Mouse (Mus musculus) ES-CJ7 (cell line): ENCODE data around the gene Mtif2.
A peak's percentile ranks its signal among the peaks of the same experiment; 100 is the strongest.
"Not testable (repeated sequence)": the region's sequence is repeated elsewhere in the genome, so short reads cannot be mapped to it uniquely, and the experiment has no call there.

Experiments used
- DNase-seq: peaks from one replicate; pipeline ENCODE4 v3.0.0; 2011; ENCODE audit warnings: low read depth, low spot score

Mtif2 gene

DNA sequence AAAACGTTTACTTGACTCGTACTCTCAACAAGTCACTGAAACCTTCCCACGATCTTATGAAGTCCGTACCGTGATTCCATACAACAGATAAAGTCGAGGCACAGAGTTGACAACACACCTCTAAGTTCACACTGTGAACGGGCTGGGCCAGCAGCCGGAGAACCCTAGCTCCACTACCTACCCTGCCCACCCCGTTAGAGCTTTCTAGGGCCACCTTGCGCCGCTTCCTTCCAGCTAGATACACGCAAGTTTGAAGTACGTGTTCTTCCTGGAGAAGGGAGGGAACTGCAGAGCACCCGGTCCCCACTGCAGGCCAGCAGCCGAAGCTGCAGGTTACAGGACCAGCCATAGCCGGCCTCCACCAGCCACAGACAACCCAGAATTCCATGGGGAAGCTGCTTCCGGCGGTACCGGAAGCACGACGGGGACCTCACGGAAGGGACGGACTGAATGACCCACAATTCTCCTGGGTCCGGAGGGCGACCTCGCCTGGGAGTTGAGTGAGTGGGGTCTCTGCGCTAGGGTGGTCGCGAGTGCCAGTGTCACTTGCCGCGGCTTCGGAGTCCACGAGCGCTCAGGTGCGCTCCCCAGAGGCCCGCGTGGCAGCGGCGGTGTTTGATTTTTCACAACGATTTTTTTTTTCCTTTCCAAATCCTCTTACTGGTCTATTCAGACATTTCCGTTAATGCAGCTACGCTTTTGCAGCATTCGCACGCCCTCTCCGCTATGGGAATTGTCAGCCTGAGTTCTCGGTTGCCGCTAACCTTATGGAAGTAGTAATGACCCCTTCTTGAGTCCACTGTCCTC is at the start of gene Mtif2:
Gene Mtif2, plus strand, starts transcription at position 421 of the 807 bp plus-strand sequence.
- DNase-seq = peak; percentile 92

DNA sequence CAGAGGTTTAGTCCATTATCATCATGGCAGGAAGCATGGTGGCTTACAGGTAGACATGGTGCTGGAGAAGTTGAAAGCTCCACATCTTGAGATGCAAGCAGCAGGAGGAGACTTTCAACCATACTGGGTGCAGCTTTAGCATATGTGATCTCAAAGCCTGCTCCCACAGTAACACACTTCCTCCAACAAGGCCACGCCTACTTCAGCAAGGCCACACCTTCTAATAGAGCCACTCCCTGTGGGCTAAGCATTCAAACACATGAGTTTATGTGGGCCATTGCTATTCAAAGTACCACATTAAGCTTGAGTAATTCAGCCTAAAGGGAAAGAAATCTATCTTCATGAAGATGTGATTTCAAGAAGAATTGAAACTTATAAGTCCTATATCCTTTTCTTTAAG is 33.1 kb upstream of the Mtif2 start:
- peak; percentile 23 for DNase-seq

DNA sequence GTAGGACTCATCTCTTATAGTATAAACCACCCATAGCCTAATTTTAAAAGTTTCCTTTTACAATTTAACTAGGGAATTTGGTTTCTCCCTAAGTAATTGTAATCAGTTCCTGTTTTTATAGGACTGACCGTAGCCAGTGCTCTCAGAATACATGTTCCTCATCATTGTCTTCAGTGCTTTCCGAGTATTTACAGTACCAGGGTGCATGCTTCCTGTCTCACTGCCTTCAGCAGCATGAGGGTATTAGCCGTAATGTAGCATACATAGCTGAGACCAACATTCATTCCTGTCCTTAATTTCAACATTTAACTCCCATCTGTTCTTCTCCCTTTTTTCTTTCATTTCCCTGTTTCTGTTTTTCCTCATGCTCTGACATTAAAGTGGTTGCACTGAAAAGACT is 29.2 kb upstream of the Mtif2 start:
- no peak for DNase-seq

DNA sequence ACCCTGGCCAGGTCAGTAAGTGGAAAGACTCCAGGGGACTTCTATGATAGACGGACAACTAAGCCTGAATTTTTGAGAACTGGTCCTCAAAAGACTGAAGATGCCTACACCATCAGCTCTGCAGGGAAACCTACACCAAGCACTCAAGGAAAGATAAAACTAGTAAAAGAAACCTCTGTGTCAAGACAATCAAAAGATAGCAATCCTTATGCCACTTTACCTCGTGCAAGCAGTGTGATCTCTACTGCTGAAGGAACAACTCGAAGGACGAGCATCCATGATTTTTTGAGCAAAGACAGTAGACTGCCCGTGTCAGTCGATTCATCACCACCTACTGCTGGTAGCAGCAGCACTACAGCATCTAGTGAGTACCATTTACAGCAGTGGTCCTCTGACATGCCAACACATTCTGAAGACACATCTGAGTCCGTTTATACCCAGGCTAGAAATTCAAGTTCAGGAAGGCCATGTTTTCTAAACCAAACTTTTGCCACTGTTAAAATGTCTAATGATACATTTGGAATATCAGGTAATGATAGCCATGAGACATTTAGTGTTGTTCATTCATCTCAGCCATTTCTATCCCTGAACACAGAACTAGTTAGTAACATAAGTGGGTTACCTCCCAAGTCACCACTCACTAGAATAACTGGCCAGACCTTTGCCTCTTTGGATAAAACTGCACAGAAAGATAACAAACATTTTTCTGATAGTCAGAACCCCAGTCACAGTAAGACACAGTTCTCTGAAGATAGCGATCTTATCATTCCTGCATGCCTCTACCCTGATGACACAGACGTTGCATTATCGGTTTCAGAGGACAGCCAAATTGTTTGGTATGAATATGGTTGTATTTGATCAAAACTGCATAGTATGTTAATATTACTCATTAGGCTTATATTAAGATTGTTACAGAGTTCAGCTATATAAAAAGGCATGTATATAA is 22.0 kb upstream of the Mtif2 start:
- DNase-seq = no peak

DNA sequence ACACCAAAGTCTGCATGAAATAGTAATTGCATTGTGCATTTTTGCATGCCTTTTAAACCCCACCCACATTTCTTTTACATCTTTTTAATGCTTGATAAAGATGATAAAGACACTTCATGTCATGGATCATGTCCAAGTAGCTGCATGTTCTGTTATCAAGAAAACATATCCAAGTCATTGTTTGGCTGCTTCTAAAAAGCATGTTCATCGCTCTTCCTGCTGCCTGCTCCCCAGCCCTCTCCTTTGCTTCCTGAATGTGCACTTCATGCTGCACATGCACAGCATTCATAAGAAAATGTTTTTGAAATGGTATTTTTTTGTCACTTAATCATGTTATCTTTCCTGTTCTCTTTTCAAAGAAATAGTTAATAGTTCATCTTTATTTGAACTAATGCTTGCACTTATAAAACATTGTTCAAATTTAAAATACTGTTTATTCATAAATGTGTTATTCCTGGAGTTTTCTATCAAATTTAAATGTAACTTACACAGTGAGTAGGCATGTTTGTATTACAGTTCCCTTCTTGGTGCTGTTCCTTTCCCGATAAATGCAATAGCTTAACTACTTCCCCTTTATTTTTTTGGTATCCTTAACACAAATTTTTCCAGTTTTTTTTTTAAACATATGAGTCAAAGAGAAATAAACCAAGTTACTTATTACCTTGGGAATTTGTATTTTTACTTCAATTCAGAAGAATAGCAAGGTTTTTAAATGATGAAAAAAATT is 21.1 kb upstream of the Mtif2 start:
- DNase-seq = no peak

DNA sequence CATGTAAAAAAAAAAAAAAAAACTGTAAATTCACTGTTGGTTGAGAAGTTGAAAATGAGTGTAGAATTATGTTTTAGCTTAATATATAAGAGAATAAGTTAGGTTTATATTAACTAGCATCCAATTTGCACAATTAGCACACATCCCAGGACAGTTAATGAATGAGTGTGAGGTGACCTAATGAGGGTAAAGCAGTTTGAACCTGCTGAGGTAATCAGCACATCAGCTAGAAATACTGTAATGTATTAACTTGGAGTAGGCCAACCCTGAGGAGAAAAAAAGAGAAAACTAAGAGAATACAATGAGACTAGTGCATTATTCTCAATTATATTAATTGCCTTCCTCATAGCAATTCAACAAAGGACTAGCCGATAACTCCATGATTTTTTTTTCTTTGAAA is 16.8 kb upstream of the Mtif2 start:
- DNase-seq = no peak

DNA sequence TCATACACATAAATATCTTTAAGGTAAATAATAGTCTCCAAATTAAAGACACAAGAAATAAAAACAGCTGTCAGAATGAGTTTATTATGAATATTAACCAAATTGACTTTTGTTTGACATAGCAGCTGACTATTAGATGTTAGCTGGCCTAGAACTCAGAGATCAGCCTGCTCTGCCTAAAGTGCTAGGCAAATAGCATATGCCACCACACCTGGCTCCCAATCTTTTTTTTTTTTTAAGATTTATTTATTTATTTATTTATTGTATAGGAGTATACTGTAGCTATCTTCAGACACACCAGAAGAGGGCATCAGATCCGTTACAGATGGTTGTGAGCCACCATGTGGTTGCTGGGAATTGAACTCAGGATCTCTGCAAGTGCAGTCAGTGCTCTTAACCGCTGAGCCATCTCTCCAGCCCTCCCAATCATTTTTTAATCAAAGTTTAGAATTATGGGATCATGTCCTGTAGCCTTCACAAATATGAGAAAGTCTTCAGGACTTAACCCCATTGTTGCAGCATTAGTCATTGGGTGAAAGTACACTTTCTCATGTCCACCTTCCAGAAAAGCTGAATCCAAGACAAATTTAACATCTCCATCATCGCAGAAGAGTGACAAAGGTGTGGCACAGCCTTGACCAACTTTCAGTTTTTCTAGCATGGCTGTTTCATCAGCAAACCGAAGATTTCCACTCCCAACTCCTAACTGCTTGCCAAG is 13.2 kb upstream of the Mtif2 start:
- no peak for DNase-seq

DNA sequence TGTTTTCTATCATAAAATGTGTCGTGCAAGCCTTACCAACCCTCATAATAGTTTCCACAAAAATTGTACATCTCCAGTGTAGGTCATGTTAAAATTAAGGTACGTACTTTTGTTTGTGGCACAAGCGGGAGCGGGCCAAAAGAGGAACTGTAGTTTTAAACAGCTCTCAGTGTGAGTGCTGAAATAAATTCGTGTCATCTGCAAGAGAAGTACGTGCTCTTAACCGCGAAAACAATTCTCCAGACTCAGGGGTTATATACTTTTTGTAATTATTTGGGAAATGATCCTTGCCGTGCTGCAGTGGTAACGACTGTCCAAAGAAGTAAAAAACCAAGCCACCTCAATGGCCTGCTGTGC is 11.9 kb upstream of the Mtif2 start:
- DNase-seq = no peak

DNA sequence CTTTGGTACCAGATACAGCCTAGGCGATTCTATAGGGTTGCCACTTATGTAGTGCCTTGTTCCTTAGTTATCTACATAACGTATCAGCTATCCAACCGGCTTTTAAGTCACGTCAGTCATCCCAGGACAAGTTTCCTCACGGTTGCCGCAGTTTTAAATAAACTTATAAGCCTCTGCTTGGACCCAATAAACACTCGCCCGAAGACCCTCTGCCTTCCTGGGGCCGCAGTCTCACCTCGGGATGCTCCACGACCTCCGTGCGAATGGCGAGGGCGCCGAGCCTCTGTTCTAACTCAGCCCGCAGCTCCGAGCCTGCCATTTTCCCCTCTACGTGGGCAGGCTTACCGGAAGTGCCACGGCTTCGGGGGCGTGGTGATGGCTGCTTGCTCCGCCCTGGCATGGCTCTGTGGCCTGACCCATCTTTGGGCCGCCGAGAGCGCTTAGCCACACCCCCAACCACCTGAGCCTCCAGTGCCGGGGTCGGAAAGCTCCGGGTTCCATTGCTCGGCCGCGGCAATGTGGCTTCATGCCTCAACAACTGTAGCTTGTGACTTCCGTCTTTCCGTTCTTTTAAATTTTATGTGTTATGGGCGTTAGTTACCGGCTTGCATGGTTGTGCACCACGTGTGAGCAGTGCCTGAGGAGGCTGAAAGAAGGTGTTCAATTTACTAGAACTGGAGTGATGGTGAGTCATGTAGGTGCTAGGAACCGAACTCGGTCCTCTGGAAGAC is 11.4 kb upstream of the Mtif2 start, which contains the start of gene Prorsd1:
Gene Prorsd1, minus strand, starts transcription at position 352 of the 731 bp plus-strand sequence.
- DNase-seq = peak; percentile 96

DNA sequence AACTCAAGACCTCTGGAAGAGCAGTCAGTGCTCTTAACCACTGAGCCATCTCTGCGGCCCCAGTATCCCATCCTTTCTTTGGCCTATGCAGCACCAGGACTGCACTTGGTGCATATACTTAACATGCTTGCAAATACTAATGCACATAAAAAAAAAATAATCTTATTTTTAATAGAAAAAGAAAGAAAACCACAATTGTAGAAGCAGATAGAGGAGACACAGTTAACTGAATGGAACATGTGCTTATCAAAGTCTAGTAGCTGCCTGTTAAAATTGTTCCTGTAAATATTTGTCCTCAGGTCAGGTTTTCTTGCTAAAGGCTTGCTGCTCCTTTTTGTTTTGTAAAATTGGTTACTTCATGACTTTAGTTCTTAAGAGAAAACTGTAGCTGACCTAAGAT is 12.0 kb downstream of the Mtif2 start:
- no peak for DNase-seq

DNA sequence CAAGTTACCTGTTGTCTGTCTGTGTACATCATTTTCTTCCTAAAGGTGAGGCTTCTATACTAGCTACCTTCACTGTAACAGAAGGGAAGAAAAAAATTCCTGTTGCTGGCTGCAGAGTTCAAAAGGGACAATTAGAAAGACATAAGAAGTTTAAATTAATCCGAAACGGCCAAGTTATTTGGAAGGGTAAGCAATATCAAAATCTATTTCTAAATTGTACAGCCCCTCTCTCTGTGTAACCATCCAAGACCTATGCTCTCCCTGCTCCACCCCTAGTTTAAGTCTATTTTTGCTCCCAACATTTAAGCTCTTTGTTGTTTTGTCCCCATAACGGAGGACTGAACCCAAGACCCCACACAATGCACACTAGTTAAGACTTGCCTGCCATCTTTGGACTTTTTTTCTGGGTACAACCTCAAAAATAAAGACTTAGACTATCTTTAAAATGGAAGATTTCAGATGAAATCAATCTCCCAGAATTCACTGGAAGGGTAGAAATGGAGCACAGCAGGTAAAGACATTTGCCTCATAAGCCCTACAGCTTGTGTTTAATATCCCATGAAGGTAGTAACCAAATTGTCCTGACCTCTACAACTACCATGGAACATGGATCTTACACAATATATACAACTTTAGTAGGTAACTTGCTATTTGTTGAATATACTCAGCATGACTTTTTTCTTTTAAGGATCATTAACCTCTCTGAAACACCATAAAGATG is 18.2 kb downstream of the Mtif2 start:
- DNase-seq = no peak

DNA sequence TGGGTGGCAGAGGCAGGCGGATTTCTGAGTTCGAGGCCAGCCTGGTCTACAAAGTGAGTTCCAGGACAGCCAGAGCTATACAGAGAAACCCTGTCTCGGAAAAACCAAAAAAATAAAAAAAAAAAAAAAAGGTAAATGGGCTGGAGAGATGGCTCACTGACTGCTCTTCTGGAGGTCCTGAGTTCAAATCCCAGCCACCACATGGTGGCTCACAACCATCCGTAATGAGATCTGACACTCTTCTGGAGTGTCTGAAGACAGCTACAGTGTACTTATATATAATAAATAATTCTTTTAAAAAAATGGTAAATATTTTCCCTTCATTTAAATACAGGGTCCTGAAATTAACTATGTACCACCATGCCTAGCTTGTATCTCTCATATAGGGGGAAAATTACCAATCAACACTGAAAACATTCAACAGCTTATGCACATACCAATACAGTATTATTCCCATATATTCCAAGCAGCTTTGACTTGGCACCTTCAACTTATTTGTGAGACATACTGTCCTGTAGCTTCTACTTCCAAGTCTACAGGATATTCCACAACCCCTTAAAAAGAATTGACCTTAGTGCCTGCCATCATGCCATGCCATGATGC is 19.0 kb downstream of the Mtif2 start:
- DNase-seq = not testable (repeated sequence)

DNA sequence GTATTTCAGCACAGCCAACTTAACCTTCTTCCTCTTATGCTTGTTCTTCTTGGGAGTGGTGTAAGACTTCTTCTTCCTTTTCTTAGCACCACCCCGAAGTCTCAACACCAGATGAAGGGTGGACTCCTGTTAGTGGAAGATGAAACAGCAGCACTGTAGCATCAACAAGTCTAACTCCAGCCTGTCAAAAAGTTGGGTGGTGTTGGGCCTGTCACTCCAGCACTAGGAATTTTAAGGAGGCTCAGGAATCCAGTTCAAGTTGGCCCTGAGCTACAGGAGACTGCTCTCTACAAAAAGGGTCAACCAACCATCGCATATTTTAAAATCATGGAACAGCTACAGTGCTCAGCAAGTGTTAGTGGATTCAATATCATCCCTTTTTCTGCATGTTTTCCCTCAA is 20.1 kb downstream of the Mtif2 start:
- not testable (repeated sequence) for DNase-seq

DNA sequence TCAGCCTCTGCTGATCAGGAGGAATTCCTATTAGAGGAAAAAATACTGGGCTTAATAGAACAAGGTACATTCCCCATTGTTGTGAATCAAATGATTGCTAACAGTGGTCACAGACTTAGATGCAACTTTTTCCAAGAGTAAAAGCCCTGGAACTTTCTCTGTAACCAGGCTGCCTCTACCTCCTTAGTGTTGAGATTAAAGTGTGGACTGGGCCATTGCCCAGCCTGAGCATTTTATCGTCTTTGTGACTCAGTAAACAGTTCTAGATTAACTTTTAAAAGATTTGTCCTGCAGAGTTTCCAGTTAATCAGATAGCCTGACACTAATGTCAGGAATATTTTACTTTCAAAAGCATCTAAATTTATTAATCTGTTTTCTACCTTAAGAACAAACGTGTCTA is 20.6 kb downstream of the Mtif2 start:
- no peak for DNase-seq

DNA sequence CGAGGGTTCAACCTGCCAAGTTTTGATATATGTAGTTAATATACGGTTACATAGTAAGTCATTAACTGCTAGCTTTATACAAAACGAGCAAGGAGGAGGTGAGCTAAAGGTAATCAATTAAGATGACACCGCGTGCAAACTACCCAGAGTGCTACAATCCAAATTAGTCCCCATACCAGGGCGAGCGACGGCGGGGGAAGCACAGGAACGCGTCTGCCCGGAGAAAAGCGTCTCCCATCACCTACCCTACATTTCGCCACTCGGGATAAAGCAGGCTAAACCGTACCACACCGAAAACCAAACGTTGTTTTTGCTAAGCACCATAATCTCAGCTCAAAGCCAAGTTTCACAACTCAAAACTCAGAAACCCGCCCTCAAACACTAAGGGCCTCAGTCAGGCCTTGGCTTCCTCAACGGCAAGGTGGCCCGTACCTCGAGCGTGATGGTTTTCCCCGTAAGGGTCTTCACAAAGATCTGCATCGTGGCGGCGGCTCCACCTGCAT is 21.1 kb downstream of the Mtif2 start:
- DNase-seq = no peak

DNA sequence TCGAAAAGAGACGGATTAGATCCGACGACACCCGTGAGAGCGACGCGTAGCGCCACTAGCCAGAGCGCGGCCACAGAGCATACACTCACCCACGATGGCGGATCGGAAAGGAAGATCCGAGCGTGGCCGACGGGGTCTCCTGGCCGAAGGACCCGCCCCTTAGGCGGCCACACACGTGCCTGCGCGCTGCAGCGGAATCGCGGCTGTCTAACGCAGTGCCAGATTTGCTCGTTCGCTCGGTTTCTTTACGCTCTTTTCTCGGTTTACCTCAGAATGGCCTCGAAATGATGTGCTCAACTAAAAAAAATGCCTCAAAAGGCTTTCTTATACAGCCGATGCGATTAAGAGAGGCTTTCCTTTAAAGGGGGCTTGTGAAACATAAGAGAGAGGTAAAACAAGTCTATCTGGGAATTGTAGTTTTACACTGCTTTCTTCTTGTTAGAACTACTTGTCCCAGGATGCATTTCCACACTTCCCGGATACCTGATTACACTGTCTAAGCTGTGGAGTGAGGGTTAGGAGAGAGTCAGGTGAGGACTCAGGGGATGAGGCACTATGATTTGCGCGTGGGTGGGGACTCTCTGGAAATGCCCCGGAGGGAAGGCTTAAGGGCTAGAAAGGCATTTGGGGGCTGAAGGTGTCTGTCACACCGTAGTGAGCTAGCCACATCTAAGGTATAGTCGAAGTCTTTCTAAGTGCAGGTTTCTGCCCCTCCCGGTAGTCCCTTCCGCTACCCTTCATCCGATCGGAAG is 21.7 kb downstream of the Mtif2 start, which contains the start of the genes Clhc1 and Rps27a:
Gene Clhc1, plus strand, starts transcription at position 199 of the 752 bp plus-strand sequence.
Gene Rps27a, minus strand, starts transcription at position 358 of the 752 bp plus-strand sequence.
- peak; percentile 98 for DNase-seq

DNA sequence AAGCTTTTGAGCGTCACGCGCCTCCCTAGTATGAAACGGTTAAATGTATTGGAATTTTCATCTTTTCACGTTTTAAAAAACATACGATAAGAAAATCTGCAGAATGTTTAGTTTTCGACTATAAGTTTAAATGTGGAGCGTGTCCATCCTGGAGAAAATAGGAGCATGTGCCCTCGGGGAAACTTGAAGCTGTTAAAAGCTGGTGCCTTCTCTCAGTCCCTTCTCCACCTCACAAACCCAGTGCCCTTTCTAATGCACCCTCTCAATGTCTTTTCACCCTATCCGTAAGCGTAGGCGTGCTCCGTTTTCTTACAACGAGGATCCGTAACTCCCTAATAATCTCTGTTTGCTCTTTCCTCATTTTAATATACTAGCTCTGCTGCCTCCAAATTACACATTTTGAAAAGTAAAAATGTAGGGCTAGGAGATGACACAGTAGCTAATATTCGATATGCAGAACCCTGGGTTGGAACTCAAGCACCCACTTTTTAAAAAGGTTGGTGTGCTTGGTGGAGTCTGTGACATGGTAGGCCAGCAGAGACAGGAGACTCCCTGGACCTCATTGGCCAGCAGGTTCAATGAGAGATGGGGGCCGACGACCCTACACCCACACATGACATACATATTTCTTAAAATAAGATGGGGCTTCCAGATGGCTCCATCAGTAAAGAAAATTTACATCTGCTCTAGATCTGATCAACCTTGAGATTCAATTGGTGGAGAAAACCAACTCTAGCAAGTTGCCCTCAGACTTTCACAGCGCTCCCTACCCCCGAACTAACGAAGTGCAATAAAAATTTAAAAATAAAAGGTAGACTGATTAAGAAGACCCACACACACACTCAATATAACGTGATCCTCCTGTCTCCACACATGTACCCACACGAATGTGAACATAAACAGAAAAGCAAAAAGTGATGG is 22.6 kb downstream of the Mtif2 start:
- peak; percentile 51 for DNase-seq
